Mouse (Mus musculus) C2C12 (cell line): ENCODE results near the gene P2ry12. TPM values are rescaled to one million over a fixed set of nuclear protein-coding genes. Genes with fewer than 3 reads are reported as not detected.

ENCODE experiments used
- H3K27me3 ChIP-seq: one replicate; pipeline ENCODE4 v1.6.1; 2011; ENCODE audit not compliant: control insufficient read depth, insufficient read depth, insufficient read length
- H3K36me3 ChIP-seq: one replicate; pipeline ENCODE4 v1.6.1; 2011; ENCODE audit not compliant: control insufficient read depth, insufficient read depth
- H3K4me3 ChIP-seq: one replicate; pipeline ENCODE4 v1.5.1; 2011; ENCODE audit warnings: mild to moderate bottlenecking, control low read depth; ENCODE audit not compliant: poor library complexity, insufficient read depth, severe bottlenecking
- H3K79me2 ChIP-seq: one replicate; pipeline ENCODE4 v1.6.1; 2011; ENCODE audit not compliant: control insufficient read depth, insufficient read depth
- H3K79me3 ChIP-seq: one replicate; pipeline ENCODE4 v1.6.1; 2011; ENCODE audit warnings: low read depth, control low read depth
- H3ac ChIP-seq: one replicate; pipeline ENCODE3; 2011; ENCODE audit warnings: low read depth; ENCODE audit not compliant: control insufficient read depth, insufficient read length
- CEBPB ChIP-seq: IDR thresholded peaks from one replicate; pipeline ENCODE4 v1.6.1; 2011; ENCODE audit warnings: low read depth, mild to moderate bottlenecking, control low read depth, moderate library complexity
- CTCF ChIP-seq: IDR thresholded peaks from one replicate; pipeline ENCODE4 v1.5.1; 2011; ENCODE audit not compliant: control insufficient read depth, insufficient read depth, insufficient read length
- FOSL1 ChIP-seq: IDR thresholded peaks from one replicate; pipeline ENCODE4 v1.8.0; 2011; ENCODE audit warnings: mild to moderate bottlenecking, low read length; ENCODE audit not compliant: poor library complexity, insufficient read depth, severe bottlenecking
- MAX ChIP-seq: IDR thresholded peaks from one replicate; pipeline ENCODE4 v1.6.1; 2011; ENCODE audit warnings: mild to moderate bottlenecking, control low read depth
- MYOD1 ChIP-seq: IDR thresholded peaks from one replicate; pipeline ENCODE4 v1.6.1; 2011; ENCODE audit warnings: low read depth; ENCODE audit not compliant: control insufficient read depth, insufficient read length
- MYOG ChIP-seq: IDR thresholded peaks from one replicate; pipeline ENCODE4 v1.6.1; 2011; ENCODE audit not compliant: control insufficient read depth, insufficient read length; ENCODE audit errors: extremely low read depth
- USF1 ChIP-seq: IDR thresholded peaks from one replicate; pipeline ENCODE4 v1.6.1; 2011; ENCODE audit warnings: low read depth, mild to moderate bottlenecking, control low read depth, moderate library complexity
- polyA plus RNA-seq: library from polyadenylated mRNA; unstranded; fragments of >200 nt; fragmentation: generic; extraction: Trizol; gene quantifications from one replicate; pipeline ENCODE4 v1.2.1, GENCODE M21; 2012; ENCODE audit warnings: missing spikeins

P2ry12 gene
- polyA plus RNA-seq, 1 experiment, result not detected

DNA sequence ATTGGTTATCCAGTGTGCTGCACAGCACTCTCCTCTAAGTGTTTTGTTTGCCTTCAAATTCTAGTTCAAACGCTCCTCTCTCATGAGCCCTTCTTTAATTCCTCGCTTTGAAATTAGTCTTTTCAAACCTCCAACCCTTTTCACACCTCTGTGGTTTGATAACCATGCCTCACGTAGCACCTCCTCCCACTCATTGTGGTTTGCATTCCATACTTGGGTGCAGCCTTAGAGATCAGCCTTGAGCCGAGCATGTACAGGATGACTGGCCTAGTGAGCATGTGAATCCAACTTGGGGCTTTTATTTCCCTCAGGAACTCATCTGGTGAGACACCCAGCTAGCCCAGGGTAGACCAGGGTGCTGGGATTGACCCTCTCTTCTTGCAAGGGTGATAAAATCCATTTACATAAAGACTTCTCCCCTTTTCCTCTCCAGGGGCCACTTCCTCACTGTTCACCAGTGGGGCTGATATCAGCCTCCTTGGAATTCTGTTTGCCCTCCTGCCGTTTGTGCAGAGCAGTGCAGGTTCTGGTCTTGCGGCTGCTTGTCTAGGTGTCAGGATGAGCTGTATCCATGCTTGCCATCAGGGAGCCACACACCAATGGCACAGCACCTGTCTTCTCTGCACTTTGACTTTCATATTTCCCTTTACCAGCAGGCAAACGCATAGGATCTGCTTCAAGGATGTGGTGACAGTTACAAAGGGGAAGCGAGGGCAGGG, 58.7 kb downstream of the P2ry12 start:
- no peaks in the 10 kb centered on the region for H3K27me3 ChIP-seq
- no peaks in the 10 kb centered on the region for H3K79me3 ChIP-seq

GRCm38 (mm10) chr3:59197329-59197948, 65.2 kb downstream of the P2ry12 start:
- Histone ChIP-seq H3K79me2 (no peaks in the 10 kb centered on the region), H3ac (no peak overlapping the region), H3K36me3 (no peaks in the 10 kb centered on the region), H3K79me3 (no peaks in the 10 kb centered on the region), H3K27me3 (no peaks in the 10 kb centered on the region), H3K4me3 (no peak overlapping the region)
- TF ChIP-seq CEBPB (no peak), MYOD1 (no peak), USF1 (no peak), MYOG (no peak), CTCF (no peak), FOSL1 (no peak), MAX (no peak)

More for the DNA sequence above, 58.7 kb downstream of the P2ry12 start:
- no peak overlapping the region for H3K4me3 ChIP-seq
- no peak overlapping the region for H3ac ChIP-seq
- TF ChIP-seq MAX (no peak), CEBPB (no peak), FOSL1 (no peak), MYOD1 (no peak), CTCF (no peak), USF1 (no peak), MYOG (no peak)
- no peaks in the 10 kb centered on the region for H3K36me3 ChIP-seq
- H3K79me2 ChIP-seq, result no peaks in the 10 kb centered on the region

- H3K4me3 ChIP-seq, result no peak within 1 kb of the TSS
- TF ChIP-seq CTCF (no peak), CEBPB (no peak), MYOG (no peak), MAX (no peak), FOSL1 (no peak), USF1 (no peak), MYOD1 (no peak)
- H3K79me3 ChIP-seq, result no peaks in the 10 kb centered on the region
- no peak within 1 kb of the TSS for H3ac ChIP-seq
- no peaks in the 10 kb centered on the region for H3K27me3 ChIP-seq
- no peaks in the 10 kb centered on the region for H3K36me3 ChIP-seq
- no peaks in the 10 kb centered on the region for H3K79me2 ChIP-seq
Observed at GRCm38 (mm10) chr3:59194938-59195337, 67.7 kb downstream of the P2ry12 start, which contains the start of gene Gpr87. Gene Gpr87 (minus strand): TSS chr3:59195104.

GRCm38 (mm10) chr3:59194099-59194498, 68.6 kb downstream of the P2ry12 start:
- TF ChIP-seq MYOD1, result no peak
- TF ChIP-seq MYOG, result no peak
- no peak for TF ChIP-seq CTCF
- no peak for TF ChIP-seq MAX
- no peak for TF ChIP-seq CEBPB
- no peak for TF ChIP-seq FOSL1
- TF ChIP-seq USF1, result no peak
- Histone ChIP-seq H3K36me3 (no peaks in the 10 kb centered on the region), H3K4me3 (no peak overlapping the region), H3K27me3 (no peaks in the 10 kb centered on the region), H3ac (no peak overlapping the region), H3K79me3 (no peaks in the 10 kb centered on the region), H3K79me2 (no peaks in the 10 kb centered on the region)

GRCm38 (mm10) chr3:59191674-59192073, 71.0 kb downstream of the P2ry12 start:
- no peaks in the 10 kb centered on the region for H3K79me3 ChIP-seq
- H3ac ChIP-seq, result no peak overlapping the region
- TF ChIP-seq CEBPB (no peak), USF1 (no peak), CTCF (no peak), MYOG (no peak), FOSL1 (no peak), MYOD1 (no peak), MAX (no peak)
- H3K36me3 ChIP-seq, result no peaks in the 10 kb centered on the region
- H3K79me2 ChIP-seq, result no peaks in the 10 kb centered on the region
- H3K27me3 ChIP-seq, result no peaks in the 10 kb centered on the region
- no peak overlapping the region for H3K4me3 ChIP-seq
